ENCODE assay signal across 29 mouse cellular contexts in genomic region chr3:17014184-17015048, GRCm38 (mm10).
A peak's percentile ranks its signal among the peaks of the same experiment; 100 is the strongest.
DNase-seq lines count a peak whose midpoint lies in the region; ATAC-seq lines count a peak whose summit lies in the region.
"Had no signal": no experiment of that assay in that cellular context is flagged by ENCODE, and none has a peak within 500 bp of the region (broad histone marks: within the 10 kb centered on the region; RNA-seq: fewer than 3 reads in every experiment).

No protein-coding gene starts in this region.

- 69% methylated on average over 4 of the region's 4 CpGs for WGBS in hindbrain, embryonic 14.5 days
- 81% methylated on average over 4 of the region's 4 CpGs for WGBS in hindbrain, embryonic 12.5 days
- WGBS in midbrain, embryonic 14.5 days = 63% methylated on average over 4 of the region's 4 CpGs
- 56% methylated on average over 4 of the region's 4 CpGs for WGBS in neural tube, embryonic 15.5 days

- ATAC-seq in hindbrain, embryonic 14.5 days (ENCODE audit: low FRiP score) = no peak
- no peak for ATAC-seq in hindbrain, embryonic 12.5 days (ENCODE audit: low FRiP score)
- peak; percentile 46; the same call in 1 of the 2 replicates for ATAC-seq in midbrain, embryonic 14.5 days (ENCODE audit: low FRiP score, low TSS enrichment)
- ATAC-seq in neural tube, embryonic 15.5 days (ENCODE audit: low FRiP score) = peak; percentile 41; the same call in 1 of the 2 replicates
- ATAC-seq: activated CD4-positive, CD25-positive, alpha-beta regulatory T cell, adult 4 months; inflammation-experienced regulatory T-cells, adult 6 months had no signal

- H3K27ac ChIP-seq in hindbrain, embryonic 14.5 days = peak overlapping the region; percentile 79
- H3K27ac ChIP-seq in hindbrain, embryonic 12.5 days = no peak overlapping the region
- H3K27ac ChIP-seq in midbrain, embryonic 14.5 days (replicated peaks; ENCODE audit: low read depth, low read length) = peak overlapping the region; percentile 72
- H3K27ac ChIP-seq in neural tube, embryonic 15.5 days (replicated peaks) = peak overlapping the region; percentile 57
- H3K27ac ChIP-seq: kidney, embryonic 15.5 days; layer of hippocampus, adult 2 months; left cerebral cortex, adult 2 months; limb, embryonic 12.5 days; liver, embryonic 15.5 days had no signal

- no peak overlapping the region for H3K4me3 ChIP-seq in hindbrain, embryonic 14.5 days (replicated peaks; ENCODE audit: low read length)
- H3K4me3 ChIP-seq in hindbrain, embryonic 12.5 days = no peak overlapping the region
- no peak overlapping the region for H3K4me3 ChIP-seq in midbrain, embryonic 14.5 days (replicated peaks; ENCODE audit: low read depth, low read length)
- no peak overlapping the region for H3K4me3 ChIP-seq in neural tube, embryonic 15.5 days (replicated peaks)
- H3K4me3 ChIP-seq: kidney, embryonic 15.5 days; layer of hippocampus, adult 2 months; left cerebral cortex, adult 2 months; limb, embryonic 12.5 days; liver, embryonic 15.5 days had no signal

- peak overlapping the region; percentile 15 for H3K4me2 ChIP-seq in hindbrain, embryonic 14.5 days (replicated peaks)
- no peak overlapping the region for H3K4me2 ChIP-seq in hindbrain, embryonic 12.5 days (replicated peaks)
- peak overlapping the region; percentile 20; the same call in 1 of the 2 replicates for H3K4me2 ChIP-seq in midbrain, embryonic 14.5 days (ENCODE audit: low read length)
- H3K4me2 ChIP-seq in neural tube, embryonic 15.5 days = no peak overlapping the region
- H3K4me2 ChIP-seq: heart, embryonic 11.5 days; kidney, embryonic 15.5 days; limb, embryonic 12.5 days; liver, embryonic 15.5 days; lung, embryonic 14.5 days had no signal

- H3K27me3 ChIP-seq in hindbrain, embryonic 14.5 days (ENCODE audit: control insufficient read depth, insufficient read depth, low read length) = no peaks in the 10 kb centered on the region
- H3K27me3 ChIP-seq in hindbrain, embryonic 12.5 days = no peaks in the 10 kb centered on the region
- no peaks in the 10 kb centered on the region for H3K27me3 ChIP-seq in midbrain, embryonic 14.5 days (ENCODE audit: control insufficient read depth, insufficient read depth, low read length)
- H3K27me3 ChIP-seq in neural tube, embryonic 15.5 days (replicated peaks) = no peaks in the 10 kb centered on the region
- H3K27me3 ChIP-seq: kidney, embryonic 15.5 days; limb, embryonic 12.5 days; liver, embryonic 15.5 days had no signal

- H3K9me3 ChIP-seq in hindbrain, embryonic 14.5 days (ENCODE audit: control insufficient read depth, low read length) = no peaks in the 10 kb centered on the region
- no peaks in the 10 kb centered on the region for H3K9me3 ChIP-seq in hindbrain, embryonic 12.5 days (replicated peaks)
- no peaks in the 10 kb centered on the region for H3K9me3 ChIP-seq in midbrain, embryonic 14.5 days (ENCODE audit: control insufficient read depth, low read length)
- H3K9me3 ChIP-seq in neural tube, embryonic 15.5 days (replicated peaks) = no peaks in the 10 kb centered on the region
- H3K9me3 ChIP-seq: kidney, embryonic 15.5 days; limb, embryonic 12.5 days; liver, embryonic 15.5 days had no signal

- no peaks in the 10 kb centered on the region for H3K36me3 ChIP-seq in hindbrain, embryonic 14.5 days (replicated peaks; ENCODE audit: control insufficient read depth, insufficient read depth)
- no peaks in the 10 kb centered on the region for H3K36me3 ChIP-seq in hindbrain, embryonic 12.5 days
- no peaks in the 10 kb centered on the region for H3K36me3 ChIP-seq in midbrain, embryonic 14.5 days (ENCODE audit: control insufficient read depth, insufficient read depth, low read length)
- no peaks in the 10 kb centered on the region for H3K36me3 ChIP-seq in neural tube, embryonic 15.5 days
- H3K36me3 ChIP-seq: kidney, embryonic 15.5 days; limb, embryonic 12.5 days; liver, embryonic 15.5 days had no signal

- H3K9ac ChIP-seq in hindbrain, embryonic 14.5 days = no peak overlapping the region
- no peak overlapping the region for H3K9ac ChIP-seq in hindbrain, embryonic 12.5 days
- no peak overlapping the region; the same call in 1 of the 2 replicates for H3K9ac ChIP-seq in midbrain, embryonic 14.5 days (replicated peaks; ENCODE audit: low read length)
- no peak overlapping the region for H3K9ac ChIP-seq in neural tube, embryonic 15.5 days (replicated peaks)
- H3K9ac ChIP-seq: kidney, embryonic 15.5 days; limb, embryonic 12.5 days; liver, embryonic 15.5 days; lung, embryonic 14.5 days had no signal

- peak; percentile 54 for DNase-seq in hindbrain, embryonic 14.5 days (ENCODE audit: low spot score)
- DNase-seq in retina, postnatal 1 day = peak; percentile 4
- DNase-seq in retina, embryonic 14.5 days (ENCODE audit: low spot score) = no peak
- peak; percentile 75 for DNase-seq in midbrain, embryonic 14.5 days
- no peak for DNase-seq in T-cell, adult 2 months (ENCODE audit: low spot score)
- no peak for DNase-seq in spleen, postnatal 14 days (ENCODE audit: low spot score in 2 of 2)
- DNase-seq: adrenal gland, adult 2 months; B cell, adult 2 months; cerebellum, adult 11 months; cerebellum, adult 9-10 months; cerebellum, postnatal 36 days; gastrocnemius, postnatal 25 days; heart, adult 18-20 months; heart, postnatal 36 days; kidney, adult 18-20 months; kidney, postnatal 25 days; lung, embryonic 14.5 days; right cerebral cortex, postnatal 25 days; thymus, postnatal 14 days had no signal

- 0 out of 2 replicates have a peak, but pooled peaks cover 5% of the 10 kb centered on the region for H3K4me1 ChIP-seq in hindbrain, embryonic 14.5 days (replicated peaks; ENCODE audit: control insufficient read depth, insufficient read depth, low read length)
- H3K4me1 ChIP-seq in hindbrain, embryonic 12.5 days = no peaks in the 10 kb centered on the region
- H3K4me1 ChIP-seq in midbrain, embryonic 14.5 days (ENCODE audit: control insufficient read depth, insufficient read depth, low read length) = peaks cover 4% of the 10 kb centered on the region; the same call in 1 of the 2 replicates
- peaks cover 6% of the 10 kb centered on the region; the same call in 1 of the 2 replicates for H3K4me1 ChIP-seq in neural tube, embryonic 15.5 days
- H3K4me1 ChIP-seq: kidney, embryonic 15.5 days; limb, embryonic 12.5 days; liver, embryonic 15.5 days had no signal

Comparison
In these comparisons a context has a peak if more than half of its experiments do, and no peak if none do; other contexts are left out.
1. DNase-seq: peak in hindbrain, embryonic 14.5 days (single experiment), retina, postnatal 1 day (single experiment) and midbrain, embryonic 14.5 days (single experiment); none in retina, embryonic 14.5 days (single experiment), T-cell, adult 2 months (single experiment) and spleen, postnatal 14 days (0 of 2).
2. H3K4me2 ChIP-seq: peak in hindbrain, embryonic 14.5 days (single experiment) and midbrain, embryonic 14.5 days (single experiment); none in hindbrain, embryonic 12.5 days (single experiment) and neural tube, embryonic 15.5 days (single experiment).
3. ATAC-seq: peak in midbrain, embryonic 14.5 days (single experiment) and neural tube, embryonic 15.5 days (single experiment); none in hindbrain, embryonic 14.5 days (single experiment) and hindbrain, embryonic 12.5 days (single experiment).